Mouse (Mus musculus) common myeloid progenitor, adult 5-6 weeks (primary cell): ENCODE results near the gene Siva1. TPM values are rescaled to one million over a fixed set of nuclear protein-coding genes. Genes with fewer than 3 reads are reported as not detected.

Experiments used
- ATAC-seq: replicated peaks from 2 replicates; pipeline ENCODE4 v1.8.0; 2016; ENCODE audit warnings: low read depth, mild to moderate bottlenecking, moderate TSS enrichment, inconsistent platforms; ENCODE audit not compliant: poor library complexity, severe bottlenecking
- total RNA-seq: library from RNA; stranded (forward); fragments of 200-1000, 187-1606 nt; gene quantifications from 2 replicates; pipeline ENCODE4 v1.2.3, GENCODE M21; 2017

Siva1 gene
- 198 and 209 TPM in 2 replicates for total RNA-seq

DNA sequence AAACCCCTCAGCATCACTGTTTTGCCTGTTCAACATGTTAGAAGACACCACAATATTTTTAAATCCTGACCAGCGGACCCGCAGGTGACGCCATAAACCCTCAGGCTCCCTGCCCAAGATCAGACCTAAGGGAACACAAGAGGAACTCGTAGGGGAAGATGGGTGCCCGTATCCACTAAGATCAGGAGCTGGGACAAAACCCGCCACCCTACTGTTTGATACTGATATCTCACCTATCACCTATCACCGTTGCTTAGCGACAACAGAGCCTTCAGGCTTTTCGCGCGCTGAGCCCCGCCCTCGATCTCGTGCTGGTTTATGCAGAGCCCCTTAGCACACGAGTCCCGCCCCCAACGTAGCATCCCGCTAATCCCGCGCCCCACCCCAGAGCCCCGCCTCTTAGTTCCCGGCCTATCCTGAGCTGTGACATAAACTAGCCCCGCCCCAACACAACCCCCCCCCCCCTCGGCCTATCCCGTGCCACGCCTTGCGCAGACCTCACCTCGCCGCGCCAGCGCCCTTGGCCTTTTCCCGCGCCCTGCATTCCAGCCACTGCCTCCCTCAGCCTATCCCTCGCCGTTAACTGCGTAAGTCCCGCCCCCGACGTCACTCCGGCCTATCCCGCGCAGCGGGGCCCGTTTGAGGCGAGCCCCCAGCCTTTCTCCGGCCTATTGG is at the start of gene Siva1:
Gene Siva1, plus strand, starts transcription at position 500 of the 675 bp plus-strand sequence.
- peak; percentile 88 for ATAC-seq

GRCm38 (mm10) chr12:112594989-112595388 is 49.5 kb upstream of the Siva1 start:
- ATAC-seq: no peak

DNA sequence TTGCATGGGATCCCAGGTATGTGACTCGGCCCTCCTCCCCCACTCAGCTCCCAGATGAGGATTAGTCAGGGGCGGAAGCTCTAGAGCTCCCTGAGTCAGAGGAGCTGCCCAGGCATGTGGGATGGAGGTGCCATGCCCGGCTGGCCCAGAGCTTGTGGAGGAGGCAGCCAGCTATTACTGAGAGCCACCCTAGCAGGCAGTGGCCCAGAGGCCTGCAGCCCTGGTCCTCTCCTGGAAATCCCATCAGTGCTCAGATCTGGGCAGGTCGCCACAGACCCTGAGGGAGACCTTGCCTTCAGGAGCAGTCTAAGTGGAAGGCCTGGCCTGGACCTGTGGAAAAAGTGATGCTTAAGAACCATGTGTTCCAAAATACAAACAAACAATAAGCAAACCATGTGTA is 48.9 kb upstream of the Siva1 start:
- ATAC-seq: no peak

- ATAC-seq: no peak
These were observed 48.0 kb upstream of the Siva1 start for GRCm38 (mm10) chr12:112596454-112596853.

GRCm38 (mm10) chr12:112596891-112597500 is 47.5 kb upstream of the Siva1 start:
- ATAC-seq: no peak

DNA sequence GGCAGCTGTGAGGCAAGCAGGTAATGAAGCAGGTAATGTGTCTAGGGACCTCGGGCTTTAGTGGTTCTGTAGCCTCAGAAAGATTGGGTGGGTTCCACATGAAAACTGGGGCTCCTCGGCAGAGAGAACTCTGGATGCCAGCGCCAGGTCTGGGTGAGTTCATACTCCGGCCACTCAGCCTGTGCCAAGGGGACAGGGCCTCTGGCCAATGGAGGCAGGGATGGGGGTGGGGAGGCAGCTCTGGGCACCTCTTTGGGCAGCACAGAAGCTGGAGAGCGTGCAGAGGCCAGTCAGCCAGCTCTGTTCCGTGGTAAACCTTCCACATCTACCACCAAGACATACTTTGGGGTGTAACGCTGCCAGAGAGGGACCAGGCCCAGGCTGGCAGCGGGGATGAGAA is 46.9 kb upstream of the Siva1 start:
- ATAC-seq: no peak

- ATAC-seq: peak; percentile 84
These were observed 45.3 kb upstream of the Siva1 start for GRCm38 (mm10) chr12:112599198-112599597.

GRCm38 (mm10) chr12:112599942-112600611 is 44.4 kb upstream of the Siva1 start:
- ATAC-seq: no peak

- no peak for ATAC-seq
These were observed 40.5 kb upstream of the Siva1 start for GRCm38 (mm10) chr12:112604022-112604421.

DNA sequence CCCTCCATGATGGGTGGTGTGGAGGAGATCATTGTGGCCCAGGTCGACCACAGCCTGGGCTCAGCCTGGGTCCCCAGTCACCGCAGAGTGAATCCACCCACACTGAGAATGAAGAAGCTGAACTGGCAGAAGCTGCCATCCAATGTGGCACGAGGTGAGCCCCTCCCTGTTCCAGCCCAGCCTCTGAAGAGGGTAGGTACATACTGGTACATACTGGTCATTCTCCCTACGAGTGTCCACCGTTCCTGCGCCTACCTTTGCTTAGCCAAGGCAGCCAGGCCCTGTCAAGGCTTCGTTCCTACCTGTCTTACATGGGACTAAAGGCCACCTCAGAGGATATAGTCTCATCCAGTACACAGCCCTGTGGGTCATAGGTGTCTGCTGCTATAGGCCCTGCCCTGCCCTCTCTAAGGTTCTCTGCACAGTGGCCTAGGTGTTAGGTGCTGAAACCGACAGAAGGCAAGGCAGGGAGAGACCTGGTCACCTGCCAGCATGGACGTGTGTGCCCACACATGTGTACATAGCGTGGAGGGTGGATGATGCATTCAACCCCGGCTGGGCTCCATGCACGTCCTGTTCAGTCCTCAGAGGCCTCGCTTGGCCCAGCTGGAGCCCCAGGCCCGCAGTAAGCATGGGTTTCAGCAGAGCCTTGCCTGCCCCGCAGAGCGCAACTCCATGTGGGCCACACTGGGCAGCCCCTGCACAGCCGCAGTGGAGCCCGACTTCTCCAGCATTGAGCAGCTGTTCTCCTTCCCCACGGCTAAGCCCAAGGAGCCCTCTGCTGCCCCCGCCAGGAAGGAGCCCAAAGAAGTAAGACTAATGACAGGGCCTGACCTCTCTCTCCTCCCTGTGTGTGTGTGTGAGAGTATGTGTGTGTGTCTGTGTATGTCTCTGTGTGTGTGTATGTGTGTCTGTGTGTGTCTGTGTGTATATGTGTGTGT is 39.5 kb upstream of the Siva1 start:
- ATAC-seq: peak; percentile 73

DNA sequence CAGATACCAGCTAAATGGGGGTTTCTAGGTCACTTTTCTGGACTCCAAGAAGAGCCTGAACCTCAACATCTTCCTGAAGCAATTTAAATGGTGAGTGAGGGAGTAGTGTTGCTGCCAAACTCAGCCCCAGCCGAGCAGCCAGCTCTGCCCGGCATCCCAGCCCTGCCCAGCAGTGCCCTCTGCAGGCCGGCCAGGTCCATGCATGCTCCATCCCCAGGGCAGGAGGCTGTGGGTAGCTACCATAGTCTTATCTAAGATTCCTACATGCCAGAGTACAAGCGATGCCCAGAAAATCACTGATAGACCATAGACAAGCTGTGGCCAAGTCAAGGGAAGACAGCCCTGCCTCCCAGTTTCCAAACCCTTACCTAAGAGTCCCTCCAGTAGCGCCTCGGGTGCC is 38.7 kb upstream of the Siva1 start:
- peak; percentile 89 for ATAC-seq

- no peak for ATAC-seq
These were observed 37.5 kb upstream of the Siva1 start for GRCm38 (mm10) chr12:112606998-112607397.

DNA sequence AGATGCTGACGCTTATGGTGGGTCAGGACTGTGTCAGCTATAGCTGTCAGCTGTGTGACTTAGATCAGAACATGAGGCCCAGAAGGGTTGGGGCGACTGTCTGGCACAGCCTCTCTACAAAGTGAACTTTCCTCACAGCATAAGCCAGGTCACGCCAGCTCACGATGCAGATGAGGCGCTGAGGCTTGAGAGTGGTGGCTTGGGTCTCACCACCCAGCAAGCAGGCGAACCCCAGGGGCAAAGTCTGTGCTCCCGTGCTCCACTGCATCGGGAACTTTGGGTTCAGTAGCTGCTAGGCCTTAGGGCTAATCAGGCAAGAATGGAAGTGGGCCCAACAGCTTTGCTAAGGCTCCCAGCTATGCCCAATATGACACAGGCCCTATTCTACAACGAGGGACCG is 35.4 kb upstream of the Siva1 start:
- no peak for ATAC-seq

GRCm38 (mm10) chr12:112616668-112617067 is 27.8 kb upstream of the Siva1 start:
- ATAC-seq: no peak

- peak; percentile 50 for ATAC-seq
These were observed 27.3 kb upstream of the Siva1 start for GRCm38 (mm10) chr12:112617184-112617583.

GRCm38 (mm10) chr12:112617898-112618380 is 26.5 kb upstream of the Siva1 start:
- peak; percentile 51 for ATAC-seq

DNA sequence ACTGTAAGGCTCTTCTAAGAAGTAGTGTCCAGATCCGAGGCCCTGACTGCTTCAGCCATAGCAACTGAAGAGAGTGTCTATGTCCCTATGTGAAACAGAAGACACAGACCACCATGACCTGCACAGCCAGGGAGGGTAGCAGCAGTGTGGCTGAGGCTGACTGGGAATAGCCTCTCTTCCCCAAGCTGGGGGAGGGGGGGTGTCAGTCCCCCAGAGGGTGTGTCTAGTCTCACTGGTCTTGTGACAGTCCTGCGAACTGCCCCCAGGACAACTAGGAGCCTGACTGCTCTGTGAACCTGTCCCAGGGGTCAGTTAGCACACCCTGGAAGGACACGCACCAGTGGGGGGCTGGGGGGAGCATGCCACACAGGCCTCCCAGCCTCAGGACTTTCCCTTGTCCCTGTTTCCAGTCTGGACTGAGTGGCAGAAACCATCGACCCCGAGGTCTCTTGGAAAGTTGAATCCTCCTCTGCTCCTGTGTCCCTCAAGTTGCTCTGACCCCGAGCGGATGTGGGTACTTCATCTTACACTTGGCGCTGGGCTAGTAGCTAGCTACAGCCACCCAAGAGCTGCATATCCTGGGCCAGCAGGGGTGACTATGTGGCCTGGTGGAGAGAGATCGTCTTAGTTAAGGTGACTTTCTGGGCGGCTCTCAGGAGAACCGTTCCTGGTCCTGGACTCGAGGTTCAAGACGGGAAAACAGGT is 25.3 kb upstream of the Siva1 start:
- ATAC-seq: peak; percentile 12

- ATAC-seq: peak; percentile 37
These were observed 24.7 kb upstream of the Siva1 start, which contains the start of gene Adssl1 for GRCm38 (mm10) chr12:112619686-112620353. TSS of gene Adssl1 (plus strand) at chr12:112620045.
